In genomic region chr4:120323198-120323597, GRCm38 (mm10) we compare ENCODE assay signal across 9 mouse cellular contexts. TPM values are rescaled to one million over a fixed set of nuclear protein-coding genes. Genes with fewer than 3 reads are reported as not detected.
DNase-seq lines count a peak whose midpoint lies in the region; ATAC-seq and TF ChIP-seq lines count a peak whose summit lies in the region.
"Had no signal": no experiment of that assay in that cellular context is flagged by ENCODE, and none has a peak within 500 bp of the region (broad histone marks: within the 10 kb centered on the region; RNA-seq: fewer than 3 reads in every experiment).

No protein-coding gene starts in this region.

- H3K9ac ChIP-seq in intestine, postnatal 0 days (ENCODE audit: low read depth, low read length): no peak overlapping the region
- H3K9ac ChIP-seq in intestine, embryonic 16.5 days (ENCODE audit: low read depth, low read length): no peak overlapping the region
- H3K9ac ChIP-seq in ES-Bruce4 (ENCODE audit: low read depth, poor library complexity, severe bottlenecking): no peak overlapping the region
- H3K9ac ChIP-seq in intestine, embryonic 15.5 days: no peak overlapping the region
- H3K9ac ChIP-seq: liver, embryonic 15.5 days had no signal

- DNase-seq in adrenal gland, postnatal 10 days: peak; percentile 69
- peak; percentile 18 for DNase-seq in forelimb bud, embryonic 11.5 days (ENCODE audit: low read depth, low spot score)
- peak; percentile 20 to 46 for DNase-seq in layer of hippocampus, postnatal 14 days (ENCODE audit: low spot score in 2 of 2)
- peak; percentile 10 for DNase-seq in naive thymus-derived CD4-positive, alpha-beta T cell, adult 2 months (ENCODE audit: low read depth)

- H3K4me1 ChIP-seq in intestine, postnatal 0 days (replicated peaks; ENCODE audit: control insufficient read depth, insufficient read depth, low read length): no peaks in the 10 kb centered on the region
- no peaks in the 10 kb centered on the region for H3K4me1 ChIP-seq in intestine, embryonic 16.5 days (ENCODE audit: control insufficient read depth, insufficient read depth, low read length)
- no peaks in the 10 kb centered on the region for H3K4me1 ChIP-seq in ES-Bruce4 (ENCODE audit: control insufficient read depth, insufficient read depth, low read length)
- no peaks in the 10 kb centered on the region for H3K4me1 ChIP-seq in intestine, embryonic 15.5 days (replicated peaks)
- H3K4me1 ChIP-seq: liver, embryonic 15.5 days had no signal

- no peak for TF ChIP-seq EP300 in ES-Bruce4 (IDR thresholded peaks at IDR 0.05; ENCODE audit: insufficient read depth, low read depth, low read length)

- peak; percentile 75 for TF ChIP-seq CTCF in intestine, postnatal 0 days (IDR thresholded peaks at IDR 0.05; ENCODE audit: low read depth)
- peak; percentile 53 for TF ChIP-seq CTCF in ES-Bruce4 (IDR thresholded peaks at IDR 0.05; ENCODE audit: low read depth, low read length)

- no peak for ATAC-seq in intestine, postnatal 0 days
- ATAC-seq in intestine, embryonic 16.5 days: no peak
- no peak for ATAC-seq in intestine, embryonic 15.5 days

- H3K27me3 ChIP-seq in intestine, postnatal 0 days (replicated peaks; ENCODE audit: control insufficient read depth, insufficient read depth, low read length): no peaks in the 10 kb centered on the region
- no peaks in the 10 kb centered on the region for H3K27me3 ChIP-seq in intestine, embryonic 16.5 days (replicated peaks; ENCODE audit: control insufficient read depth, insufficient read depth, low read length)
- H3K27me3 ChIP-seq in ES-Bruce4 (ENCODE audit: control insufficient read depth, insufficient read depth, low read length, poor library complexity, severe bottlenecking): no peaks in the 10 kb centered on the region
- H3K27me3 ChIP-seq in intestine, embryonic 15.5 days (replicated peaks): no peaks in the 10 kb centered on the region
- H3K27me3 ChIP-seq: liver, embryonic 15.5 days had no signal

- H3K4me2 ChIP-seq in intestine, postnatal 0 days (replicated peaks; ENCODE audit: low read depth): no peak overlapping the region
- no peak overlapping the region for H3K4me2 ChIP-seq in intestine, embryonic 16.5 days (ENCODE audit: low read depth, low read length)
- no peak overlapping the region for H3K4me2 ChIP-seq in intestine, embryonic 15.5 days (replicated peaks)
- H3K4me2 ChIP-seq: liver, embryonic 15.5 days had no signal

- H3K36me3 ChIP-seq in intestine, postnatal 0 days (ENCODE audit: control insufficient read depth, insufficient read depth): no peaks in the 10 kb centered on the region
- H3K36me3 ChIP-seq in intestine, embryonic 16.5 days (ENCODE audit: control insufficient read depth, insufficient read depth, low read length): no peaks in the 10 kb centered on the region
- H3K36me3 ChIP-seq in ES-Bruce4 (ENCODE audit: control insufficient read depth, insufficient read depth, low read length, poor library complexity, severe bottlenecking): no peaks in the 10 kb centered on the region
- H3K36me3 ChIP-seq in intestine, embryonic 15.5 days: no peaks in the 10 kb centered on the region
- H3K36me3 ChIP-seq: liver, embryonic 15.5 days had no signal

- H3K9me3 ChIP-seq in intestine, postnatal 0 days (ENCODE audit: control insufficient read depth): no peaks in the 10 kb centered on the region
- no peaks in the 10 kb centered on the region for H3K9me3 ChIP-seq in intestine, embryonic 16.5 days (ENCODE audit: control insufficient read depth, low read length)
- H3K9me3 ChIP-seq in ES-Bruce4 (replicated peaks; ENCODE audit: control insufficient read depth, insufficient read depth, low read length, poor library complexity, severe bottlenecking): no peaks in the 10 kb centered on the region
- no peaks in the 10 kb centered on the region for H3K9me3 ChIP-seq in intestine, embryonic 15.5 days
- H3K9me3 ChIP-seq: liver, embryonic 15.5 days had no signal

- 22% methylated on average over 6 of the region's 6 CpGs for WGBS in intestine, postnatal 0 days
- WGBS in intestine, embryonic 16.5 days: 35% methylated on average over 6 of the region's 6 CpGs
- WGBS in intestine, embryonic 15.5 days: 28% methylated on average over 6 of the region's 6 CpGs

- no peak overlapping the region for H3K27ac ChIP-seq in intestine, postnatal 0 days (ENCODE audit: low read depth, low read length)
- no peak overlapping the region for H3K27ac ChIP-seq in intestine, embryonic 16.5 days (ENCODE audit: low read length)
- H3K27ac ChIP-seq in ES-Bruce4 (ENCODE audit: insufficient read depth, low read length): no peak overlapping the region
- no peak overlapping the region for H3K27ac ChIP-seq in intestine, embryonic 15.5 days
- H3K27ac ChIP-seq: liver, embryonic 15.5 days had no signal

- no peak for TF ChIP-seq POLR2A in ES-Bruce4 (IDR thresholded peaks at IDR 0.05; ENCODE audit: insufficient read depth, low read length)

- no peak overlapping the region for H3K4me3 ChIP-seq in intestine, postnatal 0 days (ENCODE audit: low read depth, low read length)
- H3K4me3 ChIP-seq in intestine, embryonic 16.5 days (ENCODE audit: low read length): no peak overlapping the region
- no peak overlapping the region for H3K4me3 ChIP-seq in ES-Bruce4 (ENCODE audit: low read depth, low read length)
- H3K4me3 ChIP-seq in intestine, embryonic 15.5 days (replicated peaks): no peak overlapping the region
- H3K4me3 ChIP-seq: liver, embryonic 15.5 days had no signal

RNA-seq across cellular contexts. Expression of gene Foxo6, which starts 36.0 kb away (rescaled TPM):
- polyA plus RNA-seq in intestine, postnatal 0 days (2015; fragmentation: Nextera tagmentation; extraction: Ambion mirVana): 0.17 and 0.20 TPM in 2 replicates
- polyA plus RNA-seq in intestine, embryonic 16.5 days (2015; fragmentation: Nextera tagmentation; extraction: Ambion mirVana): 0.11 and 0.12 TPM in 2 replicates
- polyA plus RNA-seq in ES-Bruce4 (2011; ENCODE audit: insufficient read depth, insufficient read length, low read depth, missing spikeins): 0.61 and 1.0 TPM in 2 replicates
- 1 to 10 TPM; 1.4 to 3.7 TPM for total RNA-seq in adrenal gland, postnatal 10 days (2021)
- 10 to 100 TPM; 42.8 to 47.4 TPM for total RNA-seq in layer of hippocampus, postnatal 14 days (2021)
- polyA plus RNA-seq in intestine, embryonic 15.5 days (2015; fragmentation: Nextera tagmentation; extraction: Ambion mirVana): 0.20 and 0.29 TPM in 2 replicates
- polyA plus RNA-seq: liver, embryonic 15.5 days had no signal

Comparison
In these comparisons a context has a peak if more than half of its experiments do, and no peak if none do; other contexts are left out.
1. DNase-seq: peak in every context shown above with its lines; median percentile 69 in adrenal gland, postnatal 10 days; 33 in layer of hippocampus, postnatal 14 days; 18 in forelimb bud, embryonic 11.5 days; 10 in naive thymus-derived CD4-positive, alpha-beta T cell, adult 2 months.